In genomic region chrX:73593212-73593611, GRCm38 (mm10) we compare ENCODE assay signal across 9 mouse cellular contexts. TPM values are rescaled to one million over a fixed set of nuclear protein-coding genes. Genes with fewer than 3 reads are reported as not detected.
DNase-seq lines count a peak whose midpoint lies in the region; ATAC-seq lines count a peak whose summit lies in the region.
"Had no signal": no experiment of that assay in that cellular context is flagged by ENCODE, and none has a peak within 500 bp of the region (broad histone marks: within the 10 kb centered on the region; RNA-seq: fewer than 3 reads in every experiment).

No protein-coding gene starts in this region.

- H3K4me1 ChIP-seq in midbrain, embryonic 14.5 days (ENCODE audit: control insufficient read depth, insufficient read depth, low read length) = no peaks in the 10 kb centered on the region
- no peaks in the 10 kb centered on the region for H3K4me1 ChIP-seq in midbrain, embryonic 13.5 days (replicated peaks)
- H3K4me1 ChIP-seq: heart, embryonic 15.5 days had no signal

- H3K27me3 ChIP-seq in midbrain, embryonic 14.5 days (ENCODE audit: control insufficient read depth, insufficient read depth, low read length) = no peaks in the 10 kb centered on the region
- no peaks in the 10 kb centered on the region for H3K27me3 ChIP-seq in midbrain, embryonic 13.5 days

- 27% methylated on average over 6 of the region's 6 CpGs for WGBS in midbrain, embryonic 14.5 days
- 33% methylated on average over 6 of the region's 6 CpGs for WGBS in midbrain, embryonic 13.5 days

- no peaks in the 10 kb centered on the region for H3K9me3 ChIP-seq in midbrain, embryonic 14.5 days (ENCODE audit: control insufficient read depth, low read length)
- H3K9me3 ChIP-seq in midbrain, embryonic 13.5 days = no peaks in the 10 kb centered on the region
- H3K9me3 ChIP-seq: heart, embryonic 15.5 days had no signal

- no peak overlapping the region for H3K4me3 ChIP-seq in midbrain, embryonic 14.5 days (replicated peaks; ENCODE audit: low read depth, low read length)
- H3K4me3 ChIP-seq in midbrain, embryonic 13.5 days (replicated peaks) = no peak overlapping the region
- H3K4me3 ChIP-seq: heart, embryonic 15.5 days had no signal

- no peak overlapping the region for H3K9ac ChIP-seq in midbrain, embryonic 14.5 days (replicated peaks; ENCODE audit: low read length)
- no peak overlapping the region for H3K9ac ChIP-seq in midbrain, embryonic 13.5 days (replicated peaks)
- H3K9ac ChIP-seq: heart, embryonic 15.5 days had no signal

- DNase-seq in adrenal gland, adult (ENCODE audit: inconsistent age in 2 of 2, low spot score in 1 of 2) = peak; percentile 43 to 75
- DNase-seq in adrenal gland, adult 8-10 months = no peak
- DNase-seq in midbrain, embryonic 14.5 days = peak; percentile 36
- DNase-seq in induced T-regulatory cell, adult 2 months (ENCODE audit: low read depth) = peak; percentile 64
- peak; percentile 54 for DNase-seq in lung, postnatal 25 days (ENCODE audit: low spot score)
- no peak for DNase-seq in frontal cortex, postnatal 25 days (ENCODE audit: low spot score in 2 of 2)
- DNase-seq in cerebellum, adult 11-12 months = no peak

- ATAC-seq in midbrain, embryonic 14.5 days (ENCODE audit: low FRiP score, low TSS enrichment) = no peak
- ATAC-seq in midbrain, embryonic 13.5 days = no peak

- H3K4me2 ChIP-seq in midbrain, embryonic 14.5 days (ENCODE audit: low read length) = no peak overlapping the region
- no peak overlapping the region for H3K4me2 ChIP-seq in midbrain, embryonic 13.5 days (replicated peaks)
- H3K4me2 ChIP-seq: heart, embryonic 15.5 days had no signal

- no peak overlapping the region for H3K27ac ChIP-seq in midbrain, embryonic 14.5 days (replicated peaks; ENCODE audit: low read depth, low read length)
- no peak overlapping the region for H3K27ac ChIP-seq in midbrain, embryonic 13.5 days
- H3K27ac ChIP-seq: heart, embryonic 15.5 days had no signal

- no peaks in the 10 kb centered on the region for H3K36me3 ChIP-seq in midbrain, embryonic 14.5 days (ENCODE audit: control insufficient read depth, insufficient read depth, low read length)
- H3K36me3 ChIP-seq in midbrain, embryonic 13.5 days = no peaks in the 10 kb centered on the region
- H3K36me3 ChIP-seq: heart, embryonic 15.5 days had no signal

RNA-seq across cellular contexts. Expression of gene Dusp9, which starts 46.0 kb away (rescaled TPM):
- total RNA-seq in adrenal gland, adult 8-10 months (2022) = 1 to 10 TPM in 1 of 4 experiments, under 1 TPM in 3; 0.17 to 1.1 (median 0.52) TPM
- polyA plus RNA-seq in midbrain, embryonic 14.5 days (2014; fragmentation: Nextera tagmentation; extraction: Ambion mirVana) = 0.22 and 0.31 TPM in 2 replicates
- polyA plus RNA-seq in midbrain, embryonic 13.5 days (2015; fragmentation: Nextera tagmentation; extraction: Ambion mirVana) = 0.79 and 1.2 TPM in 2 replicates

Comparison
In these comparisons a context has a peak if more than half of its experiments do, and no peak if none do; other contexts are left out.
1. DNase-seq: peak in adrenal gland, adult (2 of 2), midbrain, embryonic 14.5 days (single experiment), induced T-regulatory cell, adult 2 months (single experiment) and lung, postnatal 25 days (single experiment); none in adrenal gland, adult 8-10 months (single experiment), frontal cortex, postnatal 25 days (0 of 2) and cerebellum, adult 11-12 months (single experiment).